Mouse (Mus musculus) layer of hippocampus, postnatal 25 days (tissue): ENCODE results near the gene Krt26. TPM values are rescaled to one million over a fixed set of nuclear protein-coding genes. Genes with fewer than 3 reads are reported as not detected.

ENCODE experiments used
- DNase-seq, 2 experiments: peaks; one replicate each; pipeline ENCODE4 v3.0.0; 2022; ENCODE audit warnings: mixed read lengths in 2 of 2, low spot score in 1 of 2; ENCODE audit errors: extremely low spot score in 1 of 2
- total RNA-seq, 2 experiments: library from RNA; stranded (reverse); gene quantifications; 2 replicates each; pipeline ENCODE4 v1.2.3; 2021

Gene Krt26
- total RNA-seq, 2 experiments from 2014 or later = not detected

DNA sequence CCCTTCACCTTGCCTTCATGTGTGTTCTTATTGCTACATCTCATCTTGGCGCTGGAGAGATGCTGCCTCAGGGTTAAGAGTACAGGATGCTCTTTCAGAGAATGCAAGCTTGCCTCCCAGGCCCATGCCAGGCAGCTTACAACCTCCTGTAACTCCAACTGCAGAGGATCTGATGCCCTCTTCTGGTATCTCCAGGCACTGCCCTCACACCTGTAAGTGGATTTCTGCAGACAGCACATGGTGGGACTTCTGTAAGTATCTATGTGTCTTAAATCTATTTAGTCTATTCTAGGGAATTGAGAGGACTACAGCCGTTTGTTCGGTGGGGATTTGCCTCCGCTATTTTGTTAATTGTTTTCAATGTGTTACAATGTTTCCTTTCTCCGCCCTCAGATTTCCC is 44.9 kb downstream of the Krt26 start:
- peak in 1 of 2 experiments; percentile 16 for DNase-seq

DNA sequence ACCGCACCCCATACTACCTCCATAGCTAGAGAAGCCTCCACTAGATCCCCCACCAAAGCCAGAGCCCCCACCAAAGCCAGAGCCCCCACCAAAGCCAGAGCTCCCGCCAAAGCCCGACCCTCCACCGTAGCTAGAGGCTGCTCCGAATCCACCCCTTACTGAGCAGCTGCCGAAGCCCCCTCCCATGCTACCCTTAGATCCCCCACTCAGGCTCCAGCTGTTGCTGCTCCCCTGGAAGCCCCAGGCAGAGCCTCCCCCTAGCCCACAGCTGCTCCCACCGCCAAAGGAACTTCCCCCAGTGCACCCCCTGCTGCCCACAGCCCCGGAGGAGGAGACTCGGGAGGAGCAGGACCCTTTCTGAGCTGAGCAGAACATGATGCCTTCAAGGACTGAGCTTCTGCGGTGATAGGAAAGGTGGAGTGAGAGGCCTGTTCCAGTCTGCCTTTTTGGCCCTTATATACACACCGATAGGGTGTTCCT is 52.9 kb downstream of the Krt26 start, which contains the start of gene Krt24:
Krt24 (minus strand) TSS at position 430 of the 480 bp plus-strand sequence.
- DNase-seq = no peak

DNA sequence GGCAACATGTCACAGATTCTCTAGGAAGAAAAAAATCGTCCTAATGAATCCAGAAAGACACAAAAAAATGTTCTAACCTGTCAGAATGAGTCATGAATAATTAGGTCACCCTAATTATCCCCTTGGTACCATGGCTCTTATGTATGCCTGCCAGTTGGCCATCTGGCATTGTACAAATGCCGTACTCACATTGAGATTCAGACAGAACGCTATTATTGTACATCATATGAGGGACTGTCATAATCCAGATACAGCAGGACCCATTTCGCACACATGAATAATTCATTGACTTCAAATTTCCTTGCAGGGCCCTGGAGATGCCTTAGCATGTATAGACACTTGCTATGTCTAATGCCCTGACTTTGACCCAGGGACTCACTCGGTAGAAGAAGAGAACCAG is 53.8 kb downstream of the Krt26 start:
- DNase-seq = no peak

DNA sequence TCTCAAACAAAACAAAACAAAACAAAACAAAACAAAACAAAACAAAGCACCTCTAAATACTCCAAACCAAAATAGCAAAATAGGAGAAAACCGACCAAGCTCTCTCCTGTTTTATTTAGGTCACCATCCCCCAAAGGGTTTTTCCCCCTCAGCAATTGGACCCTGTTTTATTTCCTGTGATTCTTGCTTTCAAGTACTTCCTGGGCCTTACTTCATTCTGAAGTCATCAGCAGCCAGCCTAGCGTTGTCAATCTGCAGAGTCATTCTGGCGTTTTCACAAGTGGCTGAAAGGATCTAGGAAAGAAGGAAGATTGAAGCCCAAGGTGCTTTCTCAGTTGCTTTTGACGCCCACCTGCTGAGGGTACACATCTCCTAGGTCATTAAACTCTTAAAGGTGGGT is 54.4 kb downstream of the Krt26 start:
- no peak for DNase-seq

DNA sequence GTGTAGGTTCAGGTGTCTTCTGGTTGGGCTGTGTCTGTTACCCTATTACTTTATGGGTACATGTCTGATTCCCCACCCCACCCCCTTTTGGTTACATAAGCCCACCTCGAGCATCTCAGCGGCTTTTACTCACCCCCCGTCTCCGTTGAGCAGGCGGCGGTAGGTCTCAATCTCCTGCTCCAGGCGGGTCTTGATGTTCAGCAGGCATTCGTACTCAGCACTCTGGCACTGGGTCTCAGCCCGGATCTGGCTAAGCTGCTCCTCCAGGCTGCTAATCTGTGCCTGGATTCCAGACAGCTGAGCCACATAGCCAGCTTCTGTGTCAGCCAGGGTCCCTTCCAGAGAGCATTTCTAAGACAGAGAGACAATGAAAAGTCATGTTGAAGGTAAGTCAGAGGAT is 56.6 kb downstream of the Krt26 start:
- no peak for DNase-seq

DNA sequence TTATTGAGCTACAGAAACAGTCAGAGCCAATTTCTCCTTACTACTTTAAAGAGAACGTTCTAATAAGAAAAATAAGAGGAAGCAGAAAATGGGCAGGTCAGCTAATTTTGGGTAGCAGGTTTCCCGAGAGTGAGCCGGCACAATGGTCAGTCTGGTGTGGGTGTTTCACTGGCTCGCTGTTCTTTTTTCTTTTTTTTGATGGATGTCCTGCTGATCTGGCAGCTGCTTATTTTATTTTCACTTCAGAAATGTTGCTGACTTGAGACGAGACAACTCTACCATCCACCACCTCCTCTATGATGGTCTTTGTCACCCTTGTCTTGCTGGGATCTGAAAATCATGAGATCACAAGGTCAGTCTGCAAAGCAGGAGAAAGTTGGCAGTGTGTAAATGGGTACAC is 57.8 kb downstream of the Krt26 start:
- DNase-seq = no peak

Other genes starting within 250 kb of the Krt26 start
- not detected for gene Tns4, start 248.7 kb downstream of the Krt26 start, total RNA-seq
- gene Ccr7, start 182.9 kb downstream of the Krt26 start, total RNA-seq = not detected
- gene Smarce1, start 106.9 kb downstream of the Krt26 start, total RNA-seq = 10 to 100 TPM; 51.8 to 59.7 TPM
- 10 to 100 TPM; 26.5 to 27.3 TPM for gene Krt222, start 93.9 kb downstream of the Krt26 start, total RNA-seq
- not detected for gene Krt24, start 52.7 kb downstream of the Krt26 start, total RNA-seq
- not detected for gene Krt25, start 15.0 kb downstream of the Krt26 start, total RNA-seq
- gene Krt27, start 13.1 kb upstream of the Krt26 start, total RNA-seq = not detected
- under 1 TPM; 0.21 to 0.49 TPM for gene Krt28, start 36.9 kb upstream of the Krt26 start, total RNA-seq
- gene Krt10, start 51.4 kb upstream of the Krt26 start, total RNA-seq = 10 to 100 TPM; 12.6 to 15.7 TPM
- gene Krt12, start 84.3 kb upstream of the Krt26 start, total RNA-seq = 1 to 10 TPM in 1 of 2 experiments, under 1 TPM in 1; 0.89 to 1.4 TPM
- gene Krt20, start 100.2 kb upstream of the Krt26 start, total RNA-seq = not detected
- gene Krt23, start 155.2 kb upstream of the Krt26 start, total RNA-seq = not detected
- gene Krt39, start 183.4 kb upstream of the Krt26 start, total RNA-seq = not detected
- not detected for gene Krt40, start 205.2 kb upstream of the Krt26 start, total RNA-seq
- not detected for gene Krtap3-3, start 212.9 kb upstream of the Krt26 start, total RNA-seq
- not detected for gene Krtap3-2, start 218.9 kb upstream of the Krt26 start, total RNA-seq
- not detected for gene Gm11939, start 221.5 kb upstream of the Krt26 start, total RNA-seq
- gene Krtap3-1, start 228.7 kb upstream of the Krt26 start, total RNA-seq = not detected
- not detected for gene Krtap1-5, start 243.1 kb upstream of the Krt26 start, total RNA-seq
- not detected for gene Krtap1-4, start 245.7 kb upstream of the Krt26 start, total RNA-seq